Mouse (Mus musculus) layer of hippocampus, postnatal 36 days (tissue): ENCODE measurements around the gene Vmn1r40. TPM values are rescaled to one million over a fixed set of nuclear protein-coding genes. Genes with fewer than 3 reads are reported as not detected.
A peak's percentile ranks its signal among the peaks of the same experiment; 100 is the strongest.

ENCODE experiments used
- DNase-seq, 2 experiments: peaks; one replicate each; pipeline ENCODE4 v3.0.0; 2022
- total RNA-seq, 2 experiments: library from RNA; stranded (reverse); gene quantifications; 2 replicates each; pipeline ENCODE4 v1.2.3; 2021

The Vmn1r40 gene
- total RNA-seq: not detected

DNA sequence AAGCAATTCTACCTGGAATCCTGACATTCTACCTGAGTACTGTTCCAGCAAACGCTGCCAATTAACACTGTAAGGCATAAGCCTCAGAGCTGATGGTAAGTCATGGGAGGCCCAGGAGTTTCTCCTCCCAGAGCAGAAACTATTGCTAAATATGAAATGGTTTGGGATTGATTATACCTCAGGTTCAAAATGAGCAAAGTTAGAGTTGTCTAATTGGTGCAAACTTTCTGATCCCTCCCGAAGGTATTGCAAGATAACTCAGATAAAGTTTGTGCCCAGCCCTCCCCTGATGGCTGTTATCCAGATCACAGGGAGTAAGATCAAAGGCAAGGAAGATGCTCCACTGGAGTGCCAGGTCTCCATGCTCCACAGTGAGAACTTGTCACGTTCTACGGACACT, at the start of gene Vmn1r40:
Gene Vmn1r40, plus strand, starts transcription at position 301 of the 400 bp plus-strand sequence.
- no peak for DNase-seq

DNA sequence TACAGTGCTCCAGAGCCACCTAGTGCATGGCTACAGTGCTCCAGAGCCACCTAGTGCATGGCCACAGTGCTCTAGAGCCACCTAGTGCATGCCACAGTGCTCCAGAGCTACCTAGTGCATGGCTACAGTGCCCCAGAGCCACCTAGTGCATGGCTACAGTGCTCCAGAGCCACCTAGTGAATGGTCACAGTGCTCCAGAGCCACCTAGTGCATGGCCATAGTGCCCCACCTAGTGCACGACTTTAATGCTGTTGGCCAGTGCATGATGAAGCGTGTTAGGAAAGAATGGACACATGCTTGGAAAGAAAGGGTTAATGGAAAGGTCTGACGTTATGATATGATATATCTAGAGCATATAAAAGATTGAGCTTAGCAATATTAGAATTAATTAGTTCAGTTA, 49.0 kb upstream of the Vmn1r40 start:
- no peak for DNase-seq

- DNase-seq: no peak
These were observed 48.4 kb upstream of the Vmn1r40 start for GRCm38 (mm10) chr6:89658931-89659330.

- DNase-seq: peak; percentile 27 to 50
These were observed 47.5 kb upstream of the Vmn1r40 start for GRCm38 (mm10) chr6:89659692-89660423.

DNA sequence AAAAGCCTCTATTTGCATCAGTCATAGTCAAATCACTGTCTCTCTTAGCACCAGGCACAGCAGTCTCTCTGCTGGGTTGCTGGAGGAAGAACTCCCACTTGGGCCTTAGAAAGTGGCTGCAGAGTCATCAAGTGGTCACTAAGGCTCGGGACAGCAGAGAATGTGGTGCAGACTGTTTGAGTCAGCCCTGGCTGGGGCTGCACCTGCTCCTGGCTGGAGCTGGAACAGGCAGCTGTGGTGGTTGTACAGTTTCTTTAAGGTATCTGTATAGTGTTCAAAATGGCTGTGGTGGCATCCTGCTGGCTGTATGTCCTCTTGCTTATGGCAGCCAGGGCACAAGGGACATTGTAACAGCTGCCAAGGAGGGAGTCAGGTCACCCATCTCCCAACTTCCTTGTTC, 46.9 kb upstream of the Vmn1r40 start:
- no peak for DNase-seq

GRCm38 (mm10) chr6:89662521-89662920, 44.8 kb upstream of the Vmn1r40 start:
- DNase-seq: no peak

DNA sequence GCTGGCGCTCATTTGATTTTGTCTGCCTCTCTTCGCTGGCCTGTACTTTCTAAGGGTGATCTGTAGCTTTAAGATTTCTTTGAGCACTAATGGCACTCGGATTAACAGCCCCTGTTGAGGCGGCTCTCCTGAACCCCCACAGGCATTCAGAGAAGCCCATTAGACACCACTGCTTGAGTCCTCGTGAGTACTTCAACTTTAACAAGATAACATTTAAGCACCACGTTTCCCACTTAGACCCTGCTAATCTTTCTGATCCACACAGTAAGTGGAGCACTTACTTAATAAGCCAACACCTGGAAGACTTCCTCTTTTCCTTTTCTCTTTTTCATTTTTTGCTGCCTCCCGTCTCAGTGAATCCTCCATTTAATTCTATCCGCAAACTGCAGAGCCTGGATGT, 42.2 kb upstream of the Vmn1r40 start:
- DNase-seq: no peak

DNA sequence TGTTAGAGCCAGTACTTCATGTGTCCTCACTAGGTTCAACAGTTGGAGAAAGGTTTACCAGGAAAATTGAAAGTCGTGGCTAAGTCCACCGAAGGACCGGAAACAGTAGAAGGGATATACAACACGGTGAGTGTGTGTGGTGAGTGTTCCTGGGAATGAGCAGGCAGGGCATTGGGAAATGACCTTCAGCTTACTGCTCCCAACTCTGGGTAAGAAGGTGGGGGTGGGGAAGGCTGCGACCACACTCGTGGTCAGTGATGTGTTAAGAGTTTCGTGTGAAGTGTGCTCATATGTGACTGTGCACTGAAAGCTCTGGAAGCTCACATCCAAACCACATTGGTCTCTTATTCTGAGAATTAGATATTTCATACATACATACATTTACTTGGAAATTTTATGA, 41.7 kb upstream of the Vmn1r40 start:
- DNase-seq: no peak

DNA sequence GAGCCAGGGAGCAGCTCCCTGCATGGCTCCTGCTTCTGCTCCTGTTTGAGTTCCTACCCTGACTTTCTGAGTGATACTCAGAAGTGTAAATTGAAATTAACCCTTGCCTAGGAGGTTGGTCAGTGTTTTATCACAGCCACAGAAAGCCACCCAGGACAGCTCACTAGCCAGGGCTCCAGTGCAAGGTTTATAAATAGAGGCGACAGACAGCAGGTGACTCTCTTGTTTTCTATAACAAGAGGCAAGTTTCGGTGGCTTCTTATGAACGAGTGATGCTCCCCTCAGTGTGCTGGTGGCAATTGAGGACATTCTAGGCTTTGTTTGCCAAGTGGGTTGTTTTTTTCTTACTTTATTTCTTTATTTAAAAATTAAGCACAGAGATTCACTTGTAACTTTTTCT, 40.4 kb upstream of the Vmn1r40 start:
- DNase-seq: no peak

GRCm38 (mm10) chr6:89669556-89669955, 37.8 kb upstream of the Vmn1r40 start:
- no peak for DNase-seq

- DNase-seq: no peak
These were observed 35.9 kb upstream of the Vmn1r40 start for GRCm38 (mm10) chr6:89671431-89671830.

- peak; percentile 33 to 64 for DNase-seq
These were observed 34.7 kb upstream of the Vmn1r40 start for GRCm38 (mm10) chr6:89672641-89673040.

DNA sequence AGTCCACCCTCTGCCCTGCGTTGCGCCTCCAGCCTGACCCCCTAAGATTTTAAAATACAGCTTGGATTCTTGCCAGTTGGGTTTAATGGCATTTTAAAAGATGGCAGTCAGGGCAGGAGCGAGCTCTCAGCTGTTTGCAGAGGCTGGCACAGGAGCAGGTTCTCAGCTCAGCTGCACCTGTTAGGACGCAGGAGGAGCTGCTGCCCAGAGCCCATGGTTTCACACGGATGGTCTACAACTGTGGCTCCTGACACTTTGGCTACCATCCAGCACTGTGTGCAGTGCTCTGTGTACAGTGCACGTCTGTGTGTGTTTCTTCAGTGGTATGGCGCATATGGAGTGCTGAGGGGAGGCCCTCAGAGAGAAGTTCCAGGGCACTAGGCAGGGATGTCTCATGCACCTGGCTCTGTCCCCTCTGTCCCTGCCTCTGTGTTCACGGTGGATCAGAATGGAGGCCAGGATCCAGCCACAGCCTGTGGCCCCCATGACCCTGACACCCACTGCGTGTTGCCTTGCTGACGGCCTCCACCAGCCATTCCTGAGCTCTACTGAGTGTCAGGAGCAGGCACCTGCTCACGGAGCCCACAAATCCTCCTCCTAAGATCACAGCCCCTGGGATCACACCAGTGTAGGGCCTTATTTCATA, 34.1 kb upstream of the Vmn1r40 start:
- no peak for DNase-seq

DNA sequence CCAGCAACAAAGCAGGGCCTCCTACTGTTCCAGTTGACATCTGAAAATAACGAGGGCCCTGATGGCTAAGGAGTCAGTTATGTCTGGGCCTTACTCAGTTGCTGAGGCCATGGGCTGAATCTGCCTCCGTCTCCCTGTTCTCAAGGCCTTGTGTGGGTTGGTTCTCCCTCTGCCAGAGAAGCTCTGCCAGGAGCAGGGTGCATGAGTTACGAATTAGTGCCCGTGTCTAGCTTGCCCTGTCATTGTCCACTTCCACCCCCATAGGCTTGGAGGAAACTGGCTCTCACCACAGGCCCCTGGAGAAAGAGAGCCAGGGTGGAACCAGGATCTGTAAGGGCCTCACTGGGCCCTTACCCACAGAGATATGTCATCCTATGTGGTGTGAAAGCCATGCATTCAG, 28.8 kb upstream of the Vmn1r40 start:
- no peak for DNase-seq

GRCm38 (mm10) chr6:89679291-89679835, 28.0 kb upstream of the Vmn1r40 start:
- DNase-seq: peak; percentile 57 to 71

- peak; percentile 67 to 72 for DNase-seq
These were observed 27.2 kb upstream of the Vmn1r40 start for GRCm38 (mm10) chr6:89680155-89680554.

DNA sequence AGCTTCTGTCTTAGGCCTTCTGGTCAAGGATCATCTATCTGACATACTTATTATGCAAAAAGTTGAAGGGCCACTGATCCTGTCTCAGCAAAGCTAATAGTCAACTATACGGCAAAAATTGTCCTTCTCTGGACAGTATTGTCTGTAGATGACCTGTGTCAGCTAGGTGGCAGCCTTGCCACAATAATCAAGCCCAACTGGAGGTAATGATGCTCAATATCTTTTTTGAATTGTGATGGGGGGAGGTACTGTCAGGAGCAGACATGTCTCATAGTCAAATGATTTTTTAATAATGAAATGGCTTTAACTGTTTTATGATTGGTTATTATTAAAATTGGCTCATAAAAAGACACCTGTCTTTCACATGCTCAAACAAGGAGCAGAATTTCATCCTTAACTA, 23.1 kb upstream of the Vmn1r40 start:
- DNase-seq: no peak

DNA sequence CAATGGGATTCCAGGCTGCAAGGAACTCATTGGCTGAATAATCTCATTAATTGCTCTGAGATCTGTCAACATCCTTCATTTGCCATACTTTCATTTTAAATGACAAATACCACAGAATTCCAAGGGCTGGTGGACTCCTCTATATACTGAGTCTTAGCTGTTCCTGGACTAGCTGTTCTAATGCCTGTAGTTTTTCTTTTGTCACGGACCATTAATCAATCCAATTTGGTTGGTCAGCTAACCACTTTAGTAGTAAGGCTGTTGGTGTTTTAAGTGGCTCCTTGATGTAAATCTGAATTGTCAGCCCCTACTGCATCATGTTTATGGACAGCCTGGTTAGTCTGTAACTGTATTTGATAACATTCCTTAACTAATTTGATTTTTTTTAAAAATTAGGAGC, 20.2 kb upstream of the Vmn1r40 start:
- DNase-seq: no peak

DNA sequence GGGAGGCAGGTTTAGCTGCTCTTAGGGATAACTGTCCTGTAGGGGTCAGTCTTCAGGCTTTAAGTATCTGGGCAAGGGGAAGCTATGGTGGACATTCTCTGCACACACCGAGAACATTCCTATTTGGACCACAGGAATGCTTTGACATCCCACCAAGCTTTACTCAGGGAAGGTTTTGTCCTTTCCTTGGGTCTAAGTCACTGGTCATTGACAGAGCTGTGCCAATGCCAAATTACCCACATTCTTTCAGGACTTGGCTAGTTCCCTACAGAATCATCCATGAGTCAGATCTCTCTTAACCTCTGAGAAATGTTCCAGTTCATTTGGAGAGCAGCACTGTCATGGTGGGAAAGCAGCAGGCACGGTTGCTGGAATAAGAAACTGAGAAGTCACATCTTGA, 716 bp upstream of the Vmn1r40 start:
- DNase-seq: no peak

- DNase-seq: no peak
These were observed 10.7 kb downstream of the Vmn1r40 start for GRCm38 (mm10) chr6:89718051-89718450.

GRCm38 (mm10) chr6:89740466-89740865, 33.1 kb downstream of the Vmn1r40 start, which contains the start of gene Vmn1r41:
Gene Vmn1r41 (plus strand): TSS chr6:89740766.
- DNase-seq: no peak

DNA sequence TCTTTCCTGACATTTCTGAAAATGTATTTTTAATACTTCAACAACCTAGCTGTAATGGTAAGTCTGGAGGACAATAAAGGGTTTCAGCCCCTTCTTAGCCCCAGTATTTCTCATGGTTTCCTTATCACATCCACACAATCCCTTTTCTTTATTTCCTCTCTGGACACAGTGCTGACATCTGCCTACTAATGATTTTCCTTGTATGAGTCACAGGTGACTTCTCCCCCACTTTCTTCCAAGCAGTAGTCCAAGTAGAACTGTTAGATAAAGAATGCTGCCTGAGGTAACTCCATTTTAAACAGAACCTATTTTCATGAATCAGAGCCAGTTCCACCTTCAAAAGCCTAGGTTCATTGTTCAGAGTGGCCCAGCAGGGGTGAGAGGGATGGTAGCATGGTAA, 35.5 kb downstream of the Vmn1r40 start:
- no peak for DNase-seq
